Mouse (Mus musculus) embryonic facial prominence, embryonic 13.5 days (tissue): Measurements from ENCODE around the gene Ivns1abp. TPM values are rescaled to one million over a fixed set of nuclear protein-coding genes. Genes with fewer than 3 reads are reported as not detected.

Experiments
- ATAC-seq: fragments of 200-750 bp; cut with Nextera tagmentation; 2 replicates; pipeline ENCODE4 v1.8.0; 2017; ENCODE audit warnings: low read depth; ENCODE audit not compliant: insufficient number of reproducible peaks, insufficient read depth, low FRiP score, low TSS enrichment
- H3K27ac ChIP-seq: fragments of 300-500 bp; sonication (generic); 2 replicates; pipeline ENCODE4 v1.5.1; 2015; ENCODE audit warnings: moderate library complexity, mild to moderate bottlenecking, inconsistent platforms
- H3K27me3 ChIP-seq: fragments of 300-500 bp; sonication (generic); 2 replicates; pipeline ENCODE4 v1.6.1; 2015; ENCODE audit warnings: mild to moderate bottlenecking, inconsistent platforms
- H3K36me3 ChIP-seq: fragments of 300-500 bp; sonication (generic); 2 replicates; pipeline ENCODE4 v1.6.1; 2015; ENCODE audit warnings: mild to moderate bottlenecking, inconsistent platforms
- H3K4me1 ChIP-seq: fragments of 300-500 bp; sonication (generic); 2 replicates; pipeline ENCODE4 v1.6.1; 2015; ENCODE audit warnings: inconsistent platforms
- H3K4me2 ChIP-seq: fragments of 300-500 bp; sonication (generic); 2 replicates; pipeline ENCODE4 v1.6.1; 2015; ENCODE audit warnings: moderate library complexity, mild to moderate bottlenecking, inconsistent platforms
- H3K4me3 ChIP-seq: fragments of 300-500 bp; sonication (generic); 2 replicates; pipeline ENCODE4 v1.5.1; 2015; ENCODE audit warnings: mild to moderate bottlenecking, inconsistent platforms
- H3K9ac ChIP-seq: fragments of 300-500 bp; sonication (generic); 2 replicates; pipeline ENCODE4 v1.6.1; 2015; ENCODE audit warnings: mild to moderate bottlenecking, inconsistent platforms
- H3K9me3 ChIP-seq: fragments of 300-500 bp; sonication (generic); 2 replicates; pipeline ENCODE4 v1.6.1; 2016; ENCODE audit warnings: inconsistent platforms
- WGBS: fragments of 180-500 bp; shearing (Covaris S2); methylation state at CpG from one replicate; pipeline ENCODE4 v1.1.7; 2015; ENCODE audit warnings: mixed read lengths; 5-methylcytosine and 5-hydroxymethylcytosine counted together
- polyA plus RNA-seq: library from polyadenylated mRNA; unstranded; fragments of >200 nt; fragmentation: Nextera tagmentation; extraction: Ambion mirVana; gene quantifications from 2 replicates; pipeline ENCODE4 v1.2.1, GENCODE M21; 2015

Gene Ivns1abp
- polyA plus RNA-seq, 1 experiment from 2014 or later = 411 TPM

GRCm38 (mm10) chr1:151310511-151310910 lies 33.8 kb upstream of the Ivns1abp start:
- Histone ChIP-seq H3K4me2 (no peak overlapping the region), H3K36me3 (no peaks in the 10 kb centered on the region), H3K9me3 (no peaks in the 10 kb centered on the region), H3K27me3 (no peaks in the 10 kb centered on the region), H3K9ac (no peak overlapping the region), H3K4me1 (no peaks in the 10 kb centered on the region; the same call in 1 of the 2 replicates), H3K27ac (no peak overlapping the region), H3K4me3 (no peak overlapping the region)
- ATAC-seq = no peak
- 75% methylated on average over 5 of the region's 5 CpGs for whole genome bisulfite sequencing

- no peak overlapping the region for H3K4me3 ChIP-seq
- H3K9ac ChIP-seq = no peak overlapping the region
- H3K36me3 ChIP-seq = no peaks in the 10 kb centered on the region
- no peaks in the 10 kb centered on the region for H3K9me3 ChIP-seq
- H3K4me1 ChIP-seq = no peaks in the 10 kb centered on the region; the same call in 1 of the 2 replicates
- H3K4me2 ChIP-seq = no peak overlapping the region
- WGBS = 81% methylated on average over 11 of the region's 11 CpGs
- no peaks in the 10 kb centered on the region for H3K27me3 ChIP-seq
- H3K27ac ChIP-seq = no peak overlapping the region
- ATAC-seq = no peak
Measured at GRCm38 (mm10) chr1:151311379-151311778, 32.9 kb upstream of the Ivns1abp start.

- WGBS = 72% methylated on average over 7 of the region's 7 CpGs
Measured at GRCm38 (mm10) chr1:151319267-151319666, 25.0 kb upstream of the Ivns1abp start.

GRCm38 (mm10) chr1:151320408-151320807 lies 23.9 kb upstream of the Ivns1abp start:
- ATAC-seq = no peak
- no peaks in the 10 kb centered on the region for H3K27me3 ChIP-seq
- WGBS = 69% methylated on average over 4 of the region's 4 CpGs
- no peaks in the 10 kb centered on the region for H3K36me3 ChIP-seq
- H3K27ac ChIP-seq = no peak overlapping the region
- no peaks in the 10 kb centered on the region for H3K9me3 ChIP-seq
- no peak overlapping the region for H3K4me2 ChIP-seq
- no peak overlapping the region for H3K4me3 ChIP-seq
- H3K9ac ChIP-seq = no peak overlapping the region
- no peaks in the 10 kb centered on the region for H3K4me1 ChIP-seq

More at GRCm38 (mm10) chr1:151319267-151319666, 25.0 kb upstream of the Ivns1abp start:
- H3K4me1 ChIP-seq = no peaks in the 10 kb centered on the region
- no peaks in the 10 kb centered on the region for H3K9me3 ChIP-seq
- H3K27me3 ChIP-seq = no peaks in the 10 kb centered on the region
- H3K27ac ChIP-seq = no peak overlapping the region
- ATAC-seq = no peak
- no peak overlapping the region for H3K4me3 ChIP-seq
- H3K36me3 ChIP-seq = no peaks in the 10 kb centered on the region
- no peak overlapping the region for H3K9ac ChIP-seq
- H3K4me2 ChIP-seq = no peak overlapping the region

- H3K9me3 ChIP-seq = no peaks in the 10 kb centered on the region
- no peak overlapping the region for H3K4me3 ChIP-seq
- no peak overlapping the region for H3K9ac ChIP-seq
- no peak overlapping the region for H3K4me2 ChIP-seq
- no peaks in the 10 kb centered on the region for H3K27me3 ChIP-seq
- no peaks in the 10 kb centered on the region for H3K4me1 ChIP-seq
- H3K27ac ChIP-seq = no peak overlapping the region
- ATAC-seq = no peak
- 75% methylated on average over 1 of the region's 1 CpGs for WGBS
- H3K36me3 ChIP-seq = no peaks in the 10 kb centered on the region
Measured at GRCm38 (mm10) chr1:151325328-151325727, 18.9 kb upstream of the Ivns1abp start.

GRCm38 (mm10) chr1:151328341-151329097 lies 15.8 kb upstream of the Ivns1abp start:
- no peak overlapping the region for H3K9ac ChIP-seq
- H3K36me3 ChIP-seq = no peaks in the 10 kb centered on the region
- no peaks in the 10 kb centered on the region for H3K9me3 ChIP-seq
- no peaks in the 10 kb centered on the region for H3K4me1 ChIP-seq
- no peak for ATAC-seq
- H3K4me3 ChIP-seq = no peak overlapping the region
- no peak overlapping the region for H3K4me2 ChIP-seq
- no peak overlapping the region for H3K27ac ChIP-seq
- WGBS = 87% methylated on average over 14 of the region's 14 CpGs
- no peaks in the 10 kb centered on the region for H3K27me3 ChIP-seq

- no peak for ATAC-seq
- H3K27me3 ChIP-seq = no peaks in the 10 kb centered on the region
- no peak overlapping the region for H3K4me2 ChIP-seq
- H3K4me3 ChIP-seq = no peak overlapping the region
- 82% methylated on average over 7 of the region's 7 CpGs for WGBS
- no peak overlapping the region for H3K27ac ChIP-seq
- H3K9me3 ChIP-seq = no peaks in the 10 kb centered on the region
- no peaks in the 10 kb centered on the region for H3K36me3 ChIP-seq
- H3K4me1 ChIP-seq = no peaks in the 10 kb centered on the region
- no peak overlapping the region for H3K9ac ChIP-seq
Measured at GRCm38 (mm10) chr1:151329601-151330000, 14.7 kb upstream of the Ivns1abp start.

- Histone ChIP-seq H3K27ac (no peak overlapping the region), H3K36me3 (no peaks in the 10 kb centered on the region), H3K9ac (no peak overlapping the region), H3K9me3 (no peaks in the 10 kb centered on the region), H3K4me1 (no peaks in the 10 kb centered on the region), H3K4me3 (no peak overlapping the region), H3K27me3 (no peaks in the 10 kb centered on the region), H3K4me2 (no peak overlapping the region)
- WGBS = 96% methylated on average over 3 of the region's 3 CpGs
- no peak for ATAC-seq
Measured at GRCm38 (mm10) chr1:151332819-151333218, 11.5 kb upstream of the Ivns1abp start.

GRCm38 (mm10) chr1:151338234-151338633 lies 6.0 kb upstream of the Ivns1abp start:
- Histone ChIP-seq H3K36me3 (no peaks in the 10 kb centered on the region), H3K4me2 (no peak overlapping the region), H3K9me3 (no peaks in the 10 kb centered on the region), H3K27me3 (no peaks in the 10 kb centered on the region), H3K27ac (no peak overlapping the region), H3K9ac (no peak overlapping the region), H3K4me1 (peaks cover 25% of the 10 kb centered on the region), H3K4me3 (no peak overlapping the region)
- ATAC-seq = no peak

- no peak overlapping the region for H3K4me3 ChIP-seq
- no peaks in the 10 kb centered on the region for H3K27me3 ChIP-seq
- 56% methylated on average over 2 of the region's 2 CpGs for WGBS
- ATAC-seq = no peak
- H3K36me3 ChIP-seq = no peaks in the 10 kb centered on the region
- H3K9ac ChIP-seq = no peak overlapping the region
- no peak overlapping the region; the same call in 1 of the 2 replicates for H3K27ac ChIP-seq
- no peak overlapping the region for H3K4me2 ChIP-seq
- H3K9me3 ChIP-seq = no peaks in the 10 kb centered on the region
- peaks cover 29% of the 10 kb centered on the region for H3K4me1 ChIP-seq
Measured at GRCm38 (mm10) chr1:151338941-151339340, 5.3 kb upstream of the Ivns1abp start.

GRCm38 (mm10) chr1:151341321-151342044 lies 2.8 kb upstream of the Ivns1abp start:
- ATAC-seq = no peak
- H3K9me3 ChIP-seq = no peaks in the 10 kb centered on the region
- no peaks in the 10 kb centered on the region for H3K36me3 ChIP-seq
- no peak overlapping the region for H3K4me3 ChIP-seq
- H3K9ac ChIP-seq = no peak overlapping the region
- H3K4me1 ChIP-seq = peaks cover 31% of the 10 kb centered on the region
- WGBS = 45% methylated on average over 8 of the region's 8 CpGs
- no peak overlapping the region for H3K27ac ChIP-seq
- no peak overlapping the region for H3K4me2 ChIP-seq
- H3K27me3 ChIP-seq = no peaks in the 10 kb centered on the region

GRCm38 (mm10) chr1:151342311-151342710 lies 2.0 kb upstream of the Ivns1abp start:
- Histone ChIP-seq H3K4me1 (peaks cover 39% of the 10 kb centered on the region), H3K27me3 (no peaks in the 10 kb centered on the region), H3K27ac (no peak overlapping the region), H3K9ac (no peak overlapping the region), H3K4me3 (no peak overlapping the region), H3K9me3 (no peaks in the 10 kb centered on the region), H3K36me3 (no peaks in the 10 kb centered on the region), H3K4me2 (no peak overlapping the region; the same call in 1 of the 2 replicates)
- no peak for ATAC-seq
- WGBS = 39% methylated on average over 3 of the region's 3 CpGs
